Mouse (Mus musculus): ENCODE measurements around the gene Vax1. TPM values are rescaled to one million over a fixed set of nuclear protein-coding genes. Genes with fewer than 3 reads are reported as not detected.
A peak's percentile ranks its signal among the peaks of the same experiment; 100 is the strongest.

Gene Vax1
- polyA plus RNA-seq, 1 experiment from 2014 or later, result 0.89 TPM

DNA sequence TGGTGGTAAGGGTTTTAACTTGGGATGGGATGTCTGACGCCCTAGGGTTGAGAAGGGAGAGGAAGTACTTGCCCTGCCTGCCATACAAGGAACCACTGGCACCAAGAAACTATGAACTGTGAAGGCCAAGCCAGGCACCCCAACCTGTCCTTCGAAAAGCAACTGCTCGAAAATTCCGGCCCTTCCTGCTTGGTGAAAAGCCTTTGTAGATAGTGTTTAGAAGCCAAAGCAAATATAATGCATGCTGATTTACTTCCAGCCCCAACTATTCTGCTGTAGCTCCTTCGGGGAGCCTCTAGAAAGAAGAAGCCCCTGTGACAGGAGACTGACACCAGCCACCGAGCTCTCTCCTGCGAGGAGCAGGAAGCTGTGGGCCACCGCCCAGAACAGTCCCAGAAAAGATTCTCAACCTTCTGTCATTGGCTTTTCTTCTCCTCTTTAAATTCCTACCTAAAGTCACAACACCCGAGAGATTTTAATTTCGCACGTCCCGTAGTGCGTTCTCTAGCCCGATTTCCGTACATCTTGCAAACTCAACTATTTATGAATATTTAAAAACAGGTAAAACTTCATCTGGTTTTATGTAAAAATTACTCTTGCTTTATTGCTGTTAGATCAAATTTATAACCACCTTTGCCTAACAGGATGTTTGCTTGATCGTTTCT lies 4.8 kb downstream of the Vax1 start:
- Histone ChIP-seq H3K9me3 (ENCODE audit: control insufficient read depth, low read length) (no peaks in the 10 kb centered on the region), H3K4me3 (replicated peaks; ENCODE audit: low read length) (no peak overlapping the region; the same call in 1 of the 2 replicates), H3K36me3 (ENCODE audit: control insufficient read depth, insufficient read depth) (no peaks in the 10 kb centered on the region), H3K9ac (replicated peaks; ENCODE audit: low read depth, low read length) (0 out of 2 replicates have a peak overlapping the region, but pooled peaks have one; percentile 23), H3K27me3 (replicated peaks; ENCODE audit: control insufficient read depth, insufficient read depth, low read length) (peaks cover 56% of the 10 kb centered on the region), H3K4me2 (ENCODE audit: low read length) (peak overlapping the region; percentile 63), H3K27ac (ENCODE audit: low read length) (no peak overlapping the region; the same call in 1 of the 2 replicates), H3K4me1 (replicated peaks; ENCODE audit: control insufficient read depth, insufficient read depth, low read length) (peaks cover 31% of the 10 kb centered on the region)
- no peak for ATAC-seq
- WGBS, result 14% methylated on average over 16 of the region's 16 CpGs

- 10% methylated on average over 1 of the region's 1 CpGs for WGBS
- Histone ChIP-seq H3K4me3 (replicated peaks; ENCODE audit: low read length) (no peak overlapping the region), H3K9me3 (ENCODE audit: control insufficient read depth, low read length) (no peaks in the 10 kb centered on the region), H3K36me3 (ENCODE audit: control insufficient read depth, insufficient read depth) (no peaks in the 10 kb centered on the region), H3K27me3 (replicated peaks; ENCODE audit: control insufficient read depth, insufficient read depth, low read length) (peaks cover 63% of the 10 kb centered on the region), H3K4me2 (ENCODE audit: low read length) (no peak overlapping the region), H3K27ac (ENCODE audit: low read length) (no peak overlapping the region), H3K9ac (replicated peaks; ENCODE audit: low read depth, low read length) (no peak overlapping the region), H3K4me1 (replicated peaks; ENCODE audit: control insufficient read depth, insufficient read depth, low read length) (peaks cover 22% of the 10 kb centered on the region)
- no peak for ATAC-seq
Measured at GRCm38 (mm10) chr19:59164111-59164510, 5.7 kb downstream of the Vax1 start.

GRCm38 (mm10) chr19:59156702-59157101 lies 13.2 kb downstream of the Vax1 start:
- Histone ChIP-seq H3K27me3 (replicated peaks; ENCODE audit: control insufficient read depth, insufficient read depth, low read length) (peaks cover 25% of the 10 kb centered on the region), H3K4me3 (replicated peaks; ENCODE audit: low read length) (no peak overlapping the region), H3K9ac (replicated peaks; ENCODE audit: low read depth, low read length) (no peak overlapping the region), H3K27ac (ENCODE audit: low read length) (no peak overlapping the region), H3K9me3 (ENCODE audit: control insufficient read depth, low read length) (no peaks in the 10 kb centered on the region), H3K4me2 (ENCODE audit: low read length) (no peak overlapping the region), H3K36me3 (ENCODE audit: control insufficient read depth, insufficient read depth) (no peaks in the 10 kb centered on the region), H3K4me1 (replicated peaks; ENCODE audit: control insufficient read depth, insufficient read depth, low read length) (no peaks in the 10 kb centered on the region)
- WGBS, result 80% methylated on average over 4 of the region's 4 CpGs
- no peak for ATAC-seq

- Histone ChIP-seq H3K36me3 (ENCODE audit: control insufficient read depth, insufficient read depth) (no peaks in the 10 kb centered on the region), H3K4me3 (replicated peaks; ENCODE audit: low read length) (no peak overlapping the region), H3K27ac (ENCODE audit: low read length) (no peak overlapping the region), H3K9me3 (ENCODE audit: control insufficient read depth, low read length) (no peaks in the 10 kb centered on the region), H3K4me2 (ENCODE audit: low read length) (no peak overlapping the region), H3K9ac (replicated peaks; ENCODE audit: low read depth, low read length) (no peak overlapping the region), H3K4me1 (replicated peaks; ENCODE audit: control insufficient read depth, insufficient read depth, low read length) (no peaks in the 10 kb centered on the region), H3K27me3 (replicated peaks; ENCODE audit: control insufficient read depth, insufficient read depth, low read length) (peaks cover 4% of the 10 kb centered on the region)
- WGBS, result 89% methylated on average over 2 of the region's 2 CpGs
- no peak for ATAC-seq
Measured at GRCm38 (mm10) chr19:59154171-59154570, 15.7 kb downstream of the Vax1 start.

DNA sequence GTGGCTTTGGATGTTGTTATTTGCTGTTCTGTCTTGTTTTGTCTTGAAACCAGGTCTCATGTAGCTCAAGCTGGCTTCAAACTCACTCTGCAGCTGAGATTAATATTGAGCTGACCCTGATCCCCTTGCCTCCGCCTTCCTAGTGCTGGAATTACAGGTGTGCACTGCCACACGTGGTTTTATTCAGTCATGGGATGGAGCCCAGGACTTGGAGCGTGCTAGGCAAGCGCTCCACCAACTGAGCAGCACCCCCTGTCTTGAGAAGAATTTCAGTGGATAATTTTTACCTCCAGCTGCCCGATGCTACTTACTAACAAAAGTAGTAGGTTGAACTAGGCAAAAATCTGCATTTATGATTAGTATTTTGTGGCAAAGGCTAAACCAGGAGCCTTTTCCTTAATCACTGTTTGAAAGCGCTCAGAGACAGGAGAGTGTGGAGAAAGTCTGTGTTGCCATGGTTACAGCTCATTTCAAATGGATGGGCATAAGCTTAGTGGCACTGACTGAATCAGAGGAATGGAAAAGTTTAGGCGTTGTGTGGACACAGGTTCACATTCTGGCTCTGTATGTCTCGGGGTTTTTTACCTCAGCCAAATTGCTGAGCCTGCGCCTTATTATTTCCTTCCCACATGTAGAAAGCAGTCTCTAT lies 24.2 kb downstream of the Vax1 start:
- Histone ChIP-seq H3K27me3 (replicated peaks; ENCODE audit: control insufficient read depth, insufficient read depth, low read length) (peaks cover 5% of the 10 kb centered on the region), H3K4me3 (replicated peaks; ENCODE audit: low read length) (no peak overlapping the region), H3K9ac (replicated peaks; ENCODE audit: low read depth, low read length) (no peak overlapping the region), H3K36me3 (ENCODE audit: control insufficient read depth, insufficient read depth) (no peaks in the 10 kb centered on the region), H3K9me3 (ENCODE audit: control insufficient read depth, low read length) (no peaks in the 10 kb centered on the region), H3K27ac (ENCODE audit: low read length) (no peak overlapping the region), H3K4me1 (replicated peaks; ENCODE audit: control insufficient read depth, insufficient read depth, low read length) (peaks cover 6% of the 10 kb centered on the region), H3K4me2 (ENCODE audit: low read length) (no peak overlapping the region)
- ATAC-seq, result peak; percentile 91
- 32% methylated on average over 9 of the region's 9 CpGs for WGBS

DNA sequence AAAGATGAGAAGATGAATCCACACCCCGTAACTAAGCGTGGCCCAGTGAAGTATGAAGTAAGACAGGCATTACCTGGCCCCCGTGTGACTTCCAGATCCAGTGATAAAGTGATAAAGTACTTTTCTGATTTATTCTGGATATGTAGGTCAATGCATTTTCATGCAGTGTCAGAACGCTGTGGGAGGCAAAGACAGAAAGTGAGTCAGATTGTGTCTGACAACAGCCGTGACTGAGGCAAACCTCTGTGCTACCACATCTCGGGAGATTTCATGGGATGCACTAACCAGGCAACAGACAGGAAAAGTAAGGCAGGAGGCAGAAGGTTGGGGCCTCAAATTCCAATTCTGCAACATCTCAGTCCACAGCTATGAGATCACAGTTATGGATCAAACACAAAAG lies 24.8 kb downstream of the Vax1 start:
- 77% methylated on average over 6 of the region's 6 CpGs for WGBS
- ATAC-seq, result no peak
- Histone ChIP-seq H3K4me1 (replicated peaks; ENCODE audit: control insufficient read depth, insufficient read depth, low read length) (peaks cover 6% of the 10 kb centered on the region), H3K9ac (replicated peaks; ENCODE audit: low read depth, low read length) (no peak overlapping the region), H3K27ac (ENCODE audit: low read length) (no peak overlapping the region), H3K27me3 (replicated peaks; ENCODE audit: control insufficient read depth, insufficient read depth, low read length) (peaks cover 8% of the 10 kb centered on the region), H3K36me3 (ENCODE audit: control insufficient read depth, insufficient read depth) (no peaks in the 10 kb centered on the region), H3K9me3 (ENCODE audit: control insufficient read depth, low read length) (no peaks in the 10 kb centered on the region), H3K4me3 (replicated peaks; ENCODE audit: low read length) (no peak overlapping the region), H3K4me2 (ENCODE audit: low read length) (no peak overlapping the region)

GRCm38 (mm10) chr19:59142206-59142605 lies 27.6 kb downstream of the Vax1 start:
- no peak overlapping the region for H3K27ac ChIP-seq (ENCODE audit: low read length)
- H3K4me1 ChIP-seq (replicated peaks; ENCODE audit: control insufficient read depth, insufficient read depth, low read length), result peaks cover 6% of the 10 kb centered on the region
- H3K36me3 ChIP-seq (ENCODE audit: control insufficient read depth, insufficient read depth), result no peaks in the 10 kb centered on the region
- no peak overlapping the region for H3K9ac ChIP-seq (replicated peaks; ENCODE audit: low read depth, low read length)
- no peak overlapping the region for H3K4me2 ChIP-seq (ENCODE audit: low read length)
- no peak overlapping the region for H3K4me3 ChIP-seq (replicated peaks; ENCODE audit: low read length)
- ATAC-seq, result no peak
- peaks cover 21% of the 10 kb centered on the region for H3K27me3 ChIP-seq (replicated peaks; ENCODE audit: control insufficient read depth, insufficient read depth, low read length)
- H3K9me3 ChIP-seq (ENCODE audit: control insufficient read depth, low read length), result no peaks in the 10 kb centered on the region
- WGBS, result 12% methylated on average over 4 of the region's 4 CpGs

DNA sequence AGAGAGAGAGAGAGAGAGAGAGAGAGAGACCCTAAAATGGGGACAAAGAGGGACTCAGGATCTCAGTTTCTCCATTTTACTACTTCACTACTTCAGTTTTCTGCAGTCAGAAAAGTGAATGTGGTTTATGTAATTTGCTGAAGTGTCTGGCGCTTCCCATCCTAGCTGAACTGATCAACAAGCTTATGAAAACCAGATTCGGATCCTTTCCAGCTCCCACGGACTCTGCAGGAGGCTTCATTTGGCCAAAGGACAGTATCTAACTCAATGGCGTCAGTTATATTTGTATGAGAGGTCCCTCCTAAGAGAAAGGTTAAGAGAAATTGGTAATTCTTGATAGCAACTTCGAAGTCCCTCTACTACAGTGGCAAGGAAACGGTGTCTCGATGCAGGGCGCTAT lies 34.5 kb downstream of the Vax1 start:
- WGBS, result 14% methylated on average over 8 of the region's 8 CpGs
- Histone ChIP-seq H3K4me3 (replicated peaks; ENCODE audit: low read length) (no peak overlapping the region), H3K9me3 (ENCODE audit: control insufficient read depth, low read length) (no peaks in the 10 kb centered on the region), H3K27me3 (replicated peaks; ENCODE audit: control insufficient read depth, insufficient read depth, low read length) (peaks cover 16% of the 10 kb centered on the region), H3K4me2 (ENCODE audit: low read length) (no peak overlapping the region), H3K27ac (ENCODE audit: low read length) (no peak overlapping the region), H3K4me1 (replicated peaks; ENCODE audit: control insufficient read depth, insufficient read depth, low read length) (peaks cover 20% of the 10 kb centered on the region), H3K36me3 (ENCODE audit: control insufficient read depth, insufficient read depth) (no peaks in the 10 kb centered on the region), H3K9ac (replicated peaks; ENCODE audit: low read depth, low read length) (no peak overlapping the region)
- ATAC-seq, result no peak

GRCm38 (mm10) chr19:59134916-59135315 lies 34.9 kb downstream of the Vax1 start:
- H3K4me1 ChIP-seq (replicated peaks; ENCODE audit: control insufficient read depth, insufficient read depth, low read length), result peaks cover 20% of the 10 kb centered on the region
- no peak overlapping the region for H3K4me2 ChIP-seq (ENCODE audit: low read length)
- H3K27me3 ChIP-seq (replicated peaks; ENCODE audit: control insufficient read depth, insufficient read depth, low read length), result peaks cover 11% of the 10 kb centered on the region

More at GRCm38 (mm10) chr19:59134916-59135315, 34.9 kb downstream of the Vax1 start:
- WGBS, result 9% methylated on average over 2 of the region's 2 CpGs
- Histone ChIP-seq H3K36me3 (ENCODE audit: control insufficient read depth, insufficient read depth) (no peaks in the 10 kb centered on the region), H3K4me3 (replicated peaks; ENCODE audit: low read length) (no peak overlapping the region), H3K27ac (ENCODE audit: low read length) (no peak overlapping the region), H3K9ac (replicated peaks; ENCODE audit: low read depth, low read length) (no peak overlapping the region), H3K9me3 (ENCODE audit: control insufficient read depth, low read length) (no peaks in the 10 kb centered on the region)
- ATAC-seq, result peak; percentile 56; the same call in 1 of the 2 replicates
